Comparison of ENCODE assay signal across 9 mouse cellular contexts in genomic region chr8:11002816-11003215, GRCm38 (mm10). TPM values are rescaled to one million over a fixed set of nuclear protein-coding genes. Genes with fewer than 3 reads are reported as not detected.
DNase-seq lines count a peak whose midpoint lies in the region; ATAC-seq and TF ChIP-seq lines count a peak whose summit lies in the region.
"Had no signal": no experiment of that assay in that cellular context is flagged by ENCODE, and none has a peak within 500 bp of the region (broad histone marks: within the 10 kb centered on the region; RNA-seq: fewer than 3 reads in every experiment).

No protein-coding gene starts in this region.

- peaks cover 60% of the 10 kb centered on the region for H3K79me2 ChIP-seq in liver, adult 2 months (ENCODE audit: control insufficient read depth, insufficient read depth, low read length)

- H3K9ac ChIP-seq in liver, adult 2 months (ENCODE audit: low read depth, low read length) = peak overlapping the region; percentile 39
- peak overlapping the region; percentile 53 for H3K9ac ChIP-seq in forebrain, embryonic 11.5 days (ENCODE audit: low read length)
- H3K9ac ChIP-seq in limb, embryonic 12.5 days (replicated peaks) = peak overlapping the region; percentile 88; the same call in 1 of the 2 replicates
- H3K9ac ChIP-seq in neural tube, embryonic 15.5 days (replicated peaks) = peak overlapping the region; percentile 46

- intact Hi-C loops in left cerebral cortex, postnatal 25 days (cut with DNase I) = loop anchor here (5.0 to 10.0 kb wide), 2 partner anchors 191 to 458 kb away; no protein-coding TSS in a partner anchor

- peak; percentile 31 for DNase-seq in liver, adult 2 months (ENCODE audit: extremely low read depth, low read depth, low spot score)
- no peak for DNase-seq in liver
- no peak for DNase-seq in forebrain, embryonic 11.5 days (ENCODE audit: low spot score)
- no peak for DNase-seq in left cerebral cortex, postnatal 25 days (ENCODE audit: low spot score in 2 of 2)
- no peak for DNase-seq in thymus, adult 18-20 months
- DNase-seq in cerebellum, adult 18-20 months = no peak
- DNase-seq: gastrocnemius, postnatal 25 days had no signal

- no peak overlapping the region for H3K27ac ChIP-seq in liver, adult 2 months (replicated peaks; ENCODE audit: insufficient read depth, low read depth, low read length)
- no peak overlapping the region for H3K27ac ChIP-seq in forebrain, embryonic 11.5 days (ENCODE audit: low read depth, low read length)
- 0 out of 2 replicates have a peak overlapping the region, but pooled peaks have one; percentile 35 for H3K27ac ChIP-seq in limb, embryonic 12.5 days
- peak overlapping the region; percentile 7; the same call in 1 of the 2 replicates for H3K27ac ChIP-seq in neural tube, embryonic 15.5 days (replicated peaks)

- H3K4me3 ChIP-seq in liver, adult 2 months (ENCODE audit: insufficient read depth, low read depth, low read length) = peak overlapping the region; percentile 34
- peak overlapping the region; percentile 78 for H3K4me3 ChIP-seq in forebrain, embryonic 11.5 days (ENCODE audit: low read depth, low read length)
- peak overlapping the region; percentile 81 for H3K4me3 ChIP-seq in limb, embryonic 12.5 days (replicated peaks)
- peak overlapping the region; percentile 78 for H3K4me3 ChIP-seq in neural tube, embryonic 15.5 days (replicated peaks)

- H3K4me1 ChIP-seq in liver, adult 2 months (ENCODE audit: control insufficient read depth, insufficient read depth, low read length) = peaks cover 40% of the 10 kb centered on the region
- peaks cover 51% of the 10 kb centered on the region for H3K4me1 ChIP-seq in forebrain, embryonic 11.5 days (replicated peaks; ENCODE audit: control insufficient read depth, insufficient read depth, low read length)
- peaks cover 78% of the 10 kb centered on the region for H3K4me1 ChIP-seq in limb, embryonic 12.5 days (replicated peaks)
- peaks cover 88% of the 10 kb centered on the region for H3K4me1 ChIP-seq in neural tube, embryonic 15.5 days

- H3K4me2 ChIP-seq in forebrain, embryonic 11.5 days (ENCODE audit: low read depth, low read length, severe bottlenecking) = peak overlapping the region; percentile 66
- H3K4me2 ChIP-seq in limb, embryonic 12.5 days = peak overlapping the region; percentile 94
- H3K4me2 ChIP-seq in neural tube, embryonic 15.5 days = peak overlapping the region; percentile 93

- H3K36me3 ChIP-seq in liver, adult 2 months (ENCODE audit: control insufficient read depth, insufficient read depth, low read length) = 0 out of 2 replicates have a peak, but pooled peaks cover 4% of the 10 kb centered on the region
- no peaks in the 10 kb centered on the region for H3K36me3 ChIP-seq in forebrain, embryonic 11.5 days (ENCODE audit: control insufficient read depth, insufficient read depth, low read length)
- peaks cover 34% of the 10 kb centered on the region for H3K36me3 ChIP-seq in limb, embryonic 12.5 days
- H3K36me3 ChIP-seq in neural tube, embryonic 15.5 days = no peaks in the 10 kb centered on the region

- H3K27me3 ChIP-seq in liver, adult 2 months (ENCODE audit: control insufficient read depth, insufficient read depth, low read length) = no peaks in the 10 kb centered on the region
- no peaks in the 10 kb centered on the region; the same call in 1 of the 2 replicates for H3K27me3 ChIP-seq in forebrain, embryonic 11.5 days (ENCODE audit: control insufficient read depth, insufficient read depth, low read length)
- H3K27me3 ChIP-seq in limb, embryonic 12.5 days = no peaks in the 10 kb centered on the region
- H3K27me3 ChIP-seq in neural tube, embryonic 15.5 days (replicated peaks) = no peaks in the 10 kb centered on the region

- TF ChIP-seq POLR2A in liver, adult 2 months (IDR thresholded peaks at IDR 0.05; ENCODE audit: extremely low read depth, insufficient read depth, low read length) = no peak

- no peaks in the 10 kb centered on the region for H3K9me3 ChIP-seq in forebrain, embryonic 11.5 days (ENCODE audit: control insufficient read depth, low read length)
- H3K9me3 ChIP-seq in limb, embryonic 12.5 days = no peaks in the 10 kb centered on the region
- no peaks in the 10 kb centered on the region for H3K9me3 ChIP-seq in neural tube, embryonic 15.5 days (replicated peaks)

- TF ChIP-seq CTCF in liver, adult 2 months (IDR thresholded peaks at IDR 0.05; ENCODE audit: low read depth, low read length) = no peak

- ATAC-seq in forebrain, embryonic 11.5 days (replicated peaks; ENCODE audit: low FRiP score) = no peak
- ATAC-seq in limb, embryonic 12.5 days (ENCODE audit: insufficient number of reproducible peaks, insufficient read depth, low FRiP score, low TSS enrichment, low read depth) = no peak
- ATAC-seq in neural tube, embryonic 15.5 days (ENCODE audit: low FRiP score) = no peak

- 10% methylated on average over 6 of the region's 6 CpGs for WGBS in liver, adult 2 months
- 47% methylated on average over 6 of the region's 6 CpGs for WGBS in forebrain, embryonic 11.5 days
- WGBS in limb, embryonic 12.5 days = 37% methylated on average over 6 of the region's 6 CpGs
- 15% methylated on average over 6 of the region's 6 CpGs for whole genome bisulfite sequencing in neural tube, embryonic 15.5 days

RNA-seq across cellular contexts. Expression of gene Irs2, which starts 5.4 kb away (rescaled TPM):
- 8.6 and 19.2 TPM in 2 replicates for total RNA-seq in liver, adult 2 months (2014; rRNA removed)
- 4.8 and 5.7 TPM in 2 replicates for polyA plus RNA-seq in liver, adult 2 months (2012; rRNA removed)
- polyA plus RNA-seq in forebrain, embryonic 11.5 days (2014; fragmentation: Nextera tagmentation; extraction: Ambion mirVana) = 6.6 and 7.7 TPM in 2 replicates
- 10.9 and 11.7 TPM in 2 replicates for polyA plus RNA-seq in limb, embryonic 12.5 days (2016; fragmentation: Nextera tagmentation; extraction: Ambion mirVana)
- polyA plus RNA-seq in neural tube, embryonic 15.5 days (2015; fragmentation: Nextera tagmentation; extraction: Ambion mirVana) = 5.2 and 5.7 TPM in 2 replicates
- 10 to 100 TPM; 54.8 to 66.0 TPM for total RNA-seq in left cerebral cortex, postnatal 25 days (2021)

Comparison
In these comparisons a context has a peak if more than half of its experiments do, and no peak if none do; other contexts are left out.
1. H3K27ac ChIP-seq: peak in limb, embryonic 12.5 days (single experiment) and neural tube, embryonic 15.5 days (single experiment); none in liver, adult 2 months (single experiment) and forebrain, embryonic 11.5 days (single experiment).
2. Peak in every context shown above with its lines, with median percentiles within 50 percentile points of each other: H3K4me3 ChIP-seq, H3K9ac ChIP-seq and H3K4me2 ChIP-seq.